Mouse (Mus musculus): Measurements from ENCODE around the gene Slc35e1. TPM values are rescaled to one million over a fixed set of nuclear protein-coding genes. Genes with fewer than 3 reads are reported as not detected.

The Slc35e1 gene
- total RNA-seq, 2 experiments from 2014 or later = 23.3 to 25.3 TPM

DNA sequence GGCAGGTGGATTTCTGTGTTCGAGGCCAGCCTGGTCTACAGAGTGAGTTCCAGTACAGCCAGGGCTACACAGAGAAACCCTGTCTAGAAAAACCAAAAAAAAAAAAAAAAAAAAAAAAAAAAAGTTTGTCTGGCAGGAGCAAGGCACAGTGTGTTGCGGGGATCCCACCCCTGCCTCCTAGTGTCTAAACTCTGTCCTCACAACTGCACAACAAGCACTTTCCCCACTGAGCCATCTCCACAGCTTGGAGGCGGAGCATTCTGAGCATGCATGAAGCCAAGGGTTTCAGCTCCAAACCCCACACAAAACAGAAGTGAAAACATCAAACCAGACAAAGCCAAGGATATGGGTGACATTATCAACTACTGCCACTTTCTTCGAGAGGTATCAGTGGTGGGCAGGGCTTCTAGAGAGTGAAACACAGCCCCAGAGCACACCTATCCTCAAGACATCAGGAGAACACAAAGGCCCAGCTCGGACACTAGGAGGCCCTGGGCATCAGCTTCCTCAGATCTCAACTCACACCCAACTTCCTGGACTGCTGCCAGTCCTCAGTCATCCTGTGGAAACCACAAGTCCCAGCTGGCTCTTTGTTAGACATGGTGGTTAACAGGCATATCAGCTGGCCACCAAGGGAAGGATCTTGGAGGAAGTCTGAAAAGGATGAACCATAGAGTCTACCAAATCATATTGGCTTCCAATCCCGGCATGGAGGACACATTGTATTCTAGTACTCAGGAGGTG lies 6.8 kb downstream of the Slc35e1 start:
- no peak for DNase-seq

DNA sequence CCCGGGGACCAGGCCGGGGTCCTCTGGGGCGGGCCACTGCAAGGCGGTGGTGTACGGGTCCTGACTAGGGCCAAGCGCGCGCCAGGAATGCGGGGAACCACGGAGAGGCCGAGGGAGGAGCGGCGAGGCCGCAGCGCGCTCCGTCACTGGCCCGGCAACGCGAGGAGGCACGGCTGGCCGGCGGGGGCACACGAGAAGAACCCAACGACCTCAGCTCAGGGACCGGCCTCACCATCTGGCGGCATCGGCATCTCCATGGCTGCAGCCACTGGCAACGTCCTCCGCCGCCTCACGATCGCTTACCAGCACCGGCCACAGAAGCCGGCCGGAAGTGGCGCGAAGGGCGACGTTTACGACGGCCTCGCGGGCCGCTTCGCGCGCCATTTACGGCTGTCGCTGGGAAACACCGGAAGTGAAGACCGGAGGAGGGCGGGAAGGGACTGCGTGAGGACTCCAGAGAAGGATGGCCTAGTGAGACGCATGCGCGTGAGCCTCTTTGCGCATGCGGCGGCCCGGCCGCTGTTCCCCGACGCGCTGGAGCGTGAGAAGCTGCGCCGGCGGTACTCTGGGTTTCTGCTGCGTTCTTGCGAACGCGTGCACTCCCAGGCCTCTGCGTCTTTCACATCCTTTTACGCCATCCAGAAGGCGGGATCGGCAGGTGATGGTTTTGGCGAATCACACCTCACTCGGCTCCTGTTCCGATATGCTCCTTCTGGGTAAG lies 17.4 kb downstream of the Slc35e1 start, which contains the start of gene Cherp:
Cherp (minus strand) TSS at position 401 of the 721 bp plus-strand sequence.
- peak; percentile 92 for DNase-seq

DNA sequence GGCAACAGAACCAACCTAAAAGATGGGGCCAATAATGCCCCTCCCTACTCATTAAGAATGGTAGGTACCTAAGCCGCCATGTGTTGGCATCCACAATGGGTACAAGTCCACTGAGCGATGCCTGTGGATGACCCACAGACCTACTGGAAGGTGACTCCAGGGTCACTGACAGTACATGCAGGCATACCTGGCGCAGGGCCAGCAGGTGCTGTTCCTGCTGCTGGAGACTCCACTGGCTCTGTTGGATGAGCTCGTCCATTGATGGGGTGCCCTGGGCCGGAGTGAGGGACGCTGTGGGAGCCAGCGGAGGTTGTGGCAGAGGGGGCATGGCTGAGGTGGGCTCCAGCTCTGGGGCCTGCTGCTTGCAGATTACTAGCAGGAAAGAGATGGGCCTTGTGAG lies 21.7 kb downstream of the Slc35e1 start:
- no peak for DNase-seq

DNA sequence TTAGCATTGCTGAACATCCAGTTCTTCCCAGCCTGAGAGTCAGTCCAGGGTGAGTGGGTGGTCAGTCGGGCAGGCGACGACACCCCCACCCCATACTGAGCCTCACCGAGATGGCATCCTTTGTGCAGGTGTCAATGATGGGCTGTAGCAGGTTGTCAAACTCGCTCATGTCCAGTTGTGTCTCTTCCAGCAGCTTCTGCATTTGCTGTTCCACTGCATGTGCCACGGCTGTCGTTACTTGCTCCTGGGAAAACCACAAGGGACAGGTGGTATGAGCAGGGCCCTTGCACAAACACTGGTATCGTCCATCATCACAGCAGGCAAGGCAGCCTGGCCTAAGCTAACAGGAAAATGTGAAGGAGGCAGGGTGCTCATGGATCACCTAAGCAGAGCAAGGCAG lies 22.4 kb downstream of the Slc35e1 start:
- no peak for DNase-seq

DNA sequence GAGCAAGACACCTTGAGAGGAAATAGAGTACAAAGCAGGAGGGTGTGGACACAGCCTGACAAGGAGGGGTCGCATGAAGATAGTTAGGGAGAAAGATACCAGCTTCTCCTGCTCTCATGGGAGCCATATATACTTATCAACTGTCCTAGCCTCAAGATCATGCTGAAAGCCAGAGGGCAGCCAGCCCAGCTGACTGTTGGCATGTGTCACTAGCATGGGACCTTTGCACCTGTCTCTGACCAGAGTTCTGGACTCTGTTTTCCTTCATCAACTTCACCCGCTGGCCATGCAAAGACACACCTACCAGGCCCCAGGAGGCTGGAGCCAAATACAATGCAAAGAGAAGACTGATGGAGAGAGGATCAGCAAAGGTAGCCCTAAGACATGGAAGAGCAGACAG lies 23.2 kb downstream of the Slc35e1 start:
- DNase-seq = no peak

DNA sequence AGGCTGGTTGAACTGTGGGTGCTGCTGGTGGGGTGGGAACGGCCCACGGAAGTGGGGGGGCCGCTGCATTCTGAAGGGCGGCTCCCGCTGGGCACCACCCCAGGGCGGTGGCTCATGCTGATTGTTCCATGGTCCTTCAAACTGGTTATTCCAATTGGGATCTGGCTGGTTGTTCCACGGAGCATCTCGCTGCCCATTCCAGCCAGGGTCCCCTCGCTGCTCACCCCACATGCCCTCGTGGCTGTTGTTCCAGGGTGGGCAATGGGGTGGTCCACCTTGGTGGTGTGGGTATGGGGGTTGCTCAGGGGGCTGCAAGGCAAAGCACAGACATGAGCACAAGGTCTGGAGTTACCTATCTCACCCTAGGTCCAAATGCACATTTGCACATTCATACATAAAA lies 28.2 kb downstream of the Slc35e1 start:
- DNase-seq = no peak

DNA sequence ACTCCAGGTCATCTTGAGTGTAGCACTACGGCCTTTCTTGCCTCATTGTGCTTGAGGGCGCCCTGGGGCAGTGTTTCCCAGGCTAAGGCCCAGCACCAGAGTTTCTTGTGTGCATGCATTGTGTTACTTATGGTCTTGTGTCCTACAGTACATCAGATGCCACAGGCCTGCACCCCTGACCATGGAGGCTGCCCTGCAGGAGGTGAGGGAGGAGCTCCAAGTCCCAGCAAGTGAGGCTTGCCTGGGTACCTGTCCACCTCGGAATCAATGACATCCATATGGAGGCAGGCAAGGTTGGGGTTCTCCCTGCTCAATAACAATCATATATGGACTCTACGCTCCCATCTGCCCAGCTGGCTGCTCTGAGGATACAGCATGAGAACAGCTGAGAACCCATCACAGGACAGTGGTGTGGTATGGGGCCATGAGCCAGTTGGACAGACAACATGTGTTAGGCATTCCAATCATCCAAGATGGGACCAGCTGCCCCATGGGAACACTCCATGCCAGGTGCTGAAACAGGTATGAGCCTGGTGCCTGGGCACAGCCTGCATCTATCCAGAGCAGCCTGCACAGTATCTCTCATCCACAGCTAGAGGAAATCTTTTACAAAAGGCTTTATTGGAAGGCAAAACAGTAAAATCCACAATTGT lies 32.4 kb downstream of the Slc35e1 start:
- DNase-seq = no peak

DNA sequence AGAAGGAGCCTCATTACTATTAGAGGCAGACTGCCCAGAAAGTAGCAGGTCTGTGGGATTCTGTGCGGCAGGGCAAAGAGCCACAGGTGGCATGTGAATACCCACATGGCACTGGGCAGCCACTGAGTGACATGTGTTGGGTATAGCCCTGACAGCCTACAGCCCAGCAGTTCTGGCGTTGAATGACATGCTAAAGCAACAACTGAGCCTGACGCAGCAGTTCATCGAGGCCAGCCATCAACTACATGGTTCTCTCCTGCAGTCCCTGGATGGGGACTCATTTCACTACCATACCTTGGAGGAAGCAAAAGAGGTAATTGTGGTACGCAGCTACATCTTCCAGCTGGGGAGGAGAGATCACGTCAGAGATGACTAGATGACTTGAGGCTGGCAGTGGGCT lies 34.0 kb downstream of the Slc35e1 start:
- no peak for DNase-seq

DNA sequence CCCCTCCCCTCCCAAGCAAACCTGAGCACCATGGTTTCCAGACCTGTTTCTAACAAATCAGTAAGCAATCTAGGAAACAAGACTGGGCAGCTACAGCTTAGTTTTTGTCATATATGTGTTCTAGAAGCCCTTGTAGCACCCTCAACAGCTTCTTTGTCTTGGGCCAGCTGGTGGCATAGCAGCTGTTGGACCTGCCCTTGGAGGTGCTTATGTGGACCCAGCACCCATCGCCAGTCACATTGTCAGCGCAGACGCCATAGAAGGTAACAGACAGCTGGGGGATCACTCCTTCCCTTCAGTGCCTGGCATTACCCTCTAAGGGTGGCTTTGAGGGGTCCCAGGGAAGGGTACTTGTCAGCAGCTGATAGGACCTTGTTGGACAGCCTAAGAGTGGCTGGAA lies 34.6 kb downstream of the Slc35e1 start:
- DNase-seq = no peak

DNA sequence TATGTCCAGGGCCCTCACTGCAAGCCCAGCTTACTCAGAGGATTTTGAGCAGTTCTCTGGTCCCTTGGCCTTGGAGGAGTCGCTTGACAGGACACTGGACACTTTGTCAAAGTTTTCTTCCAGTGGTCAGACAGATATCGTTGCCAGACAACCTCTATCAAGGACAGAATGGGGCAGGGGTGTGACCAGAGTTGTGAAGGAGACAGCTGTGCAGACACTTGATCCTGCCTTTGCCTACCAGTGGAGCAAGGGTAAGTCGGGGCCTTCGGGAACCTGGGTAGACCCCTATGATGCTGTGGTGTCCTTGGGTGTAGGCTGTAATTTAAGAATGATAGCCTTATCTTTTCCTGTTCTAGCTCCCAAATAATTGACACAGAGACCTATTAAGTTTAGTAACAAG lies 37.1 kb downstream of the Slc35e1 start:
- no peak for DNase-seq

DNA sequence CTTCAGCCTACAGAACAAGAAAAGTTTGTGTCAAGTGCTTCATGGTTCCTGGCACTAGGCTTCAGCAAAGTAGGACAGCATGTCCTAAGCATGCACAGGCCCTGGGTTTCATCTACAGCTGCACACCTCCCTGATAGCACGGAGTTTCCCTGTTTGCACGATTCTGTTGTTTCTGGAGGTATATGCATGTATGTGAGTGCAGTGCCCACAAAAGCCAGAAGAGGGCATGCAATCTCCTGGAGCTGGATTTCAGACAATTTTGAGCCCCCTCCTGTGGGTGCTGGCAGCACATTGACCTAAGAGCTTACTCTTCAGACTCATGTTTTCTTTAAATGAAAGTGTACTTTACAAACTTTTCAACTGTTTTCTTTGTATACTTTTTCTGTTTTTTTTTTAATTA lies 38.5 kb downstream of the Slc35e1 start:
- no peak for DNase-seq

DNA sequence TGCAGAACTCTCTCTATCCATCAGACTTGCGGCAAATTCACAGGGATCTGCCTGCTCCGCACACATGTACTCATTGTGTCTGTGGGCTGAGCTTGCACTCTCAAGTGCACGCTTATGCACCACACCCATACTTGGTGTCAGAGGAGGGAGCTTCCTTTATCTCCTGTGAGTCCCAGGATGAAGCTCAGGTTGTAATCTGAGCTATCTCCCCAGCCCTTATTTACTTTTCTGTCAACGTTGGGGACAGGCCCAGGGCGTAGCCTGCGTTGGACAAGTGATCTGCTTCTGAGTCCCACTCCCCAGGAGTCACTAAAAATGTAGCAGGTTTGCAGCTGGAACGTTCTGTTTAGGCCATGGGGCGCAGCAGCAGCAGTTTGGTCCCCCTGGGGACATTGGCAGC lies 40.9 kb downstream of the Slc35e1 start:
- no peak for DNase-seq

DNA sequence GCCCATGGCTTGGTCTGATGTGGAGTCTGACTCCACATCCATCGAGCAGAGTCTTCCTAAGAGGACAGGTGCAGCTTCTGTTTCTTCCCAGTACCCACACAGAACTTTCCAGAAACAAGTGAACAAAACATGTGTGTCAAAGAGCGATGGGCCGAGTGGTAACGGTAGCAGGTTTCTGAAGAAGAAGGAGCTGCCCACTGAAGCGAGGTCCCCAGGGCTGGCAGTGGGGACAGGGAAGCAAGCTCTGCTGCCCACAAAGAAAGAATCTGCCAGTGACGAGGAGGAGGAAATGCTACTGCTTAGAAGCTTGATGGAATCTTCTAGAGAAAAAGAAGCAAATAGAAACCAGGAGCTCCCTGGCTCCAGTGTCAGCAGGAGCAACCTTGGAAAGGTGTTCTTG lies 47.3 kb downstream of the Slc35e1 start:
- DNase-seq = no peak

DNA sequence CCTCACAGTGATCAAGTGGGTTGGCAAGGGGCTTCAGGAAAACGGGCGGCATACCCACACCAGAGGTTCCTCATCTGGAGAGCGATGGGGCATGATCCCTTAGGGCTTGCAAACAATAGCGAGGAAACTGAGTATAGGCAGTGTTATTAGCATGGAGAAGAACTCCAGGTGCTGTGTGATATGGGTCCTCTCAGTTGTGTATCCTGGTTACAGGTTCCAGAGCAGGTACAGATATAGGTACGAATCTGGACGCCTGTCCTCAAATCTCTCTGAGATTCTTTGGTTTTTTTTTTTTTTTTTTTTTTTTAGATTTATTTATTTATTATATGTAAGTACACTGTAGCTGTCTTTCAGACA lies 48.4 kb downstream of the Slc35e1 start:
- DNase-seq = no peak

DNA sequence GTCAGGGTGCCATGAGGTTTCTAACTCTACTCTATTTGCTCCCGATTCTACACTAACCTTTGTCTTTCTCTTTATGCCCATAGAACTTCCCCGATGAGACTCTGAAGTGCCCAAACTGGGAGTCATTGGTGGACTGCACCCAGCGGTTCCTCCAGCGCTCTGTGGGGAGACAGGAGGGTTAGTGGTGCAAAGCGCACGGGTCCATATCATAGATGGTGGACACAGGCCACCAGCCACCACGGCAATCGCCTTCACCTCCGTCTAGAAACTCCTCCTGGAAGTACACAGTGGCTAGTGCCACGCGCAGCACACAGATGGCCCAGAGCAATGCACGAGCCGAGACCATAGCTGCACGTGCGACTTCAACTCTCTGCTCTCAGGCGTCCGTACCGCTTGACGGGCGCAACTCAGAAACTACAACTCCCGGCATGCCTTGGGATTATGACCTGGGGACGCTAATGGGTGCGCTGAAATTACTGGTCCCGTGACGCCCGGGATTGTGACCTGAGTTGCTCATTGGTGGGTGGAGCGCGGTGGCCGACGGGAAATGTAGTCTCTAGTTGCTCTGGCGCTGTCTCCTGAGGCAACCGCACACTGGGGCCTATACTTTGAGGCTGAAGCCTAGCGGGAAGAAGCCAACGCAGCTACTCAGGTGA lies 48.9 kb downstream of the Slc35e1 start, which contains the start of the genes Calr3 and 1700030K09Rik:
Calr3 (minus strand) TSS at position 533 of the 656 bp plus-strand sequence.
1700030K09Rik (plus strand) TSS at position 543 of the 656 bp plus-strand sequence.
- DNase-seq = peak; percentile 96

DNA sequence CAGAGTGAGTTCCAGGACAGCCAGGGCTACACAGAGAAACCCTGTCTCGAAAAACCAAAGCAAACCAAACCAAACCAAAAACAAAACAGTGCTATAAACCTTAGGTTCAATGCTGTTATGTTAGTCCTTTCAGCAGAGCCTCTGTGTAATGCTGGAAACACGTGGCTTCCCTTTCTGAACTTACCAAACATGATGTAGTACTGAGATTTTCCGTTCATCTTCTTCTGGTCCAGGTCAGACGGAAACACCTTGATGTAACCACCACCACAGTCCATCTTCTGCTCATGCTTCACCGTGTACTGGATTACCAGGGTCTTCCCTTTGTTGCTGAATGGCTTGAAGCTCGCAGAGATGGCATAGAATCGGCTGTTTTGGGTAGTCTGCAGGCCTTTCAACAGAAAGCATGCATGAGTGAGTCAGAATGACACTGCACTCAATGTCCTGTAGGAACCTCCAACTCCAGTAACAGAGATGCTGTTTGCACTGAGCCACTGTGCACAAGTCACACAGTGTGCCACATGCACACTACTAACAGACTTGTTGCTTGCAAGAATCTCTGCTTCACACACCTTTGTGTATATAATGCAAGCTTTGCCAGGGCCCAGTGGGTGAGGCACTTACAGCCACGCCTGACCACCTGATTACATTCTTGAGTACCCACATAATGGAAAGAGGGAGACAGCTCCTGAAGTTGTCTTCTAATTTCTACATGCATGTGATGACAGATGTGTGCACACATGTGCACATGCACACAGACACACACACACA lies 54.0 kb downstream of the Slc35e1 start:
- DNase-seq = no peak

DNA sequence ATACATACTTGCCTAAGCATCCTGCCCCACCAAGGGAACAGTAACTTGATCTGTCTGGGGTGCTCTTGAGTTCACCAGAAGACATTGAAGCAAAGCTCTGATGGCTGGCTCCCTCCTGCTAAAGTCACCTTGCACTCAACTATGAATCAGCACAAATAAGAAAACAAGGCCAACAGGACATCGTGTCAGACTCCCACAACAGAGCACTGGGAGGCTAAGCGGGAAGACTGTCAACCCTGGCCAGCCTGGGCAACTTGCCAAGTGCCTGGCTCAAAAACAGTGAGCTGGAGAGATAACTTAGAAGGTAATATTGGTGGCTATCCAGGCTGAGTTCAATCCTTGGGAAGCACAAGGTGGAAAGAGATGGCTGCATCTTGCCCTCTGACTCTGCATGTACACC lies 57.5 kb downstream of the Slc35e1 start:
- peak; percentile 42 for DNase-seq

Data from gastrocnemius, postnatal 10 days (tissue).